Comparison of ENCODE assay signal across 28 mouse cellular contexts in genomic region chr9:32910641-32911040, GRCm38 (mm10).
DNase-seq lines count a peak whose midpoint lies in the region; ATAC-seq and TF ChIP-seq lines count a peak whose summit lies in the region.
"Had no signal": no experiment of that assay in that cellular context is flagged by ENCODE, and none has a peak within 500 bp of the region (broad histone marks: within the 10 kb centered on the region; RNA-seq: fewer than 3 reads in every experiment).

No protein-coding gene starts in this region.

- WGBS in spleen, adult 2 months, result 67% methylated on average over 7 of the region's 7 CpGs
- WGBS in small intestine, adult 2 months, result 81% methylated on average over 7 of the region's 7 CpGs
- WGBS in kidney, embryonic 14.5 days, result 88% methylated on average over 7 of the region's 7 CpGs

- TF ChIP-seq CTCF in spleen, adult 2 months (IDR thresholded peaks at IDR 0.05; ENCODE audit: extremely low read depth, insufficient read depth, insufficient read length, insufficient replicate concordance), result no peak
- no peak for TF ChIP-seq CTCF in small intestine, adult 2 months (IDR thresholded peaks at IDR 0.05; ENCODE audit: extremely low read depth, insufficient read length, insufficient replicate concordance, low read depth, low read length)

- no peak overlapping the region for H3K4me2 ChIP-seq in kidney, embryonic 14.5 days (replicated peaks; ENCODE audit: low read depth, low read length)
- H3K4me2 ChIP-seq: embryonic facial prominence, embryonic 15.5 days; hindbrain, embryonic 15.5 days; limb, embryonic 13.5 days; liver, embryonic 13.5 days; lung, embryonic 15.5 days; midbrain, embryonic 11.5 days; stomach, embryonic 15.5 days had no signal

- peaks cover 14% of the 10 kb centered on the region for H3K4me1 ChIP-seq in spleen, adult 2 months (ENCODE audit: control insufficient read depth, insufficient read depth, insufficient read length)
- H3K4me1 ChIP-seq in small intestine, adult 2 months (ENCODE audit: control insufficient read depth, insufficient read depth, insufficient read length, low read length), result no peaks in the 10 kb centered on the region; the same call in 1 of the 2 replicates
- H3K4me1 ChIP-seq in kidney, embryonic 14.5 days (ENCODE audit: control insufficient read depth, insufficient read depth, low read length), result no peaks in the 10 kb centered on the region
- H3K4me1 ChIP-seq: embryonic facial prominence, embryonic 15.5 days; hindbrain, embryonic 15.5 days; limb, embryonic 13.5 days; liver, embryonic 13.5 days; lung, embryonic 15.5 days; stomach, embryonic 15.5 days had no signal

- H3K9me3 ChIP-seq in kidney, embryonic 14.5 days (ENCODE audit: control insufficient read depth, low read length), result no peaks in the 10 kb centered on the region
- H3K9me3 ChIP-seq: embryonic facial prominence, embryonic 15.5 days; hindbrain, embryonic 15.5 days; limb, embryonic 13.5 days; liver, embryonic 13.5 days; lung, embryonic 15.5 days; stomach, embryonic 15.5 days had no signal

- no peak for ATAC-seq in kidney, embryonic 14.5 days (ENCODE audit: low FRiP score, low TSS enrichment)
- ATAC-seq: forebrain, postnatal 0 days; Patski had no signal

- DNase-seq in spleen, adult 2 months (ENCODE audit: low read depth in 1 of 2, low spot score in 2 of 2), result peak; percentile 19 to 51
- no peak for DNase-seq in spleen, adult 18-20 months
- peak; percentile 92 for DNase-seq in induced T-regulatory cell, adult 2 months (ENCODE audit: low read depth)
- peak; percentile 70 to 81 for DNase-seq in thymus, postnatal 36 days
- DNase-seq in adrenal gland, postnatal 25 days, result no peak
- no peak for DNase-seq in adrenal gland, postnatal 10 days
- DNase-seq: adrenal gland, postnatal 36 days; cerebellum, adult 18-20 months; cerebellum, postnatal 36 days; forebrain, postnatal 0 days; gastrocnemius, adult 2 months; heart, postnatal 36 days; kidney, adult 11 months; kidney, postnatal 10 days; layer of hippocampus, postnatal 36 days; liver, embryonic 13.5 days; right cerebral cortex, postnatal 14 days had no signal

- peak overlapping the region; percentile 41 for H3K27ac ChIP-seq in spleen, adult 2 months (ENCODE audit: insufficient read depth, low read length)
- H3K27ac ChIP-seq in small intestine, adult 2 months (ENCODE audit: insufficient read depth, low read depth, low read length), result peak overlapping the region; percentile 43
- H3K27ac ChIP-seq in kidney, embryonic 14.5 days (ENCODE audit: low read depth, low read length), result no peak overlapping the region
- H3K27ac ChIP-seq: embryonic facial prominence, embryonic 15.5 days; gastrocnemius, adult 2 months; hindbrain, embryonic 15.5 days; layer of hippocampus, adult 2 months; limb, embryonic 13.5 days; liver, embryonic 13.5 days; lung, embryonic 15.5 days; macrophage; stomach, embryonic 15.5 days had no signal

- no peak overlapping the region for H3K9ac ChIP-seq in kidney, embryonic 14.5 days (ENCODE audit: low read depth, low read length)
- H3K9ac ChIP-seq: embryonic facial prominence, embryonic 15.5 days; forebrain, postnatal 0 days; hindbrain, embryonic 15.5 days; limb, embryonic 13.5 days; liver, embryonic 13.5 days; lung, embryonic 15.5 days; stomach, embryonic 15.5 days had no signal

- H3K27me3 ChIP-seq in spleen, adult 2 months (ENCODE audit: control insufficient read depth, insufficient read depth, low read length), result no peaks in the 10 kb centered on the region
- H3K27me3 ChIP-seq in small intestine, adult 2 months (ENCODE audit: control insufficient read depth, insufficient read depth, low read length), result no peaks in the 10 kb centered on the region
- H3K27me3 ChIP-seq in kidney, embryonic 14.5 days (ENCODE audit: control insufficient read depth, insufficient read depth, low read length), result no peaks in the 10 kb centered on the region
- H3K27me3 ChIP-seq: embryonic facial prominence, embryonic 15.5 days; hindbrain, embryonic 15.5 days; limb, embryonic 13.5 days; liver, embryonic 13.5 days; lung, embryonic 15.5 days; stomach, embryonic 15.5 days had no signal

- H3K36me3 ChIP-seq in spleen, adult 2 months (ENCODE audit: control insufficient read depth, insufficient read depth, low read length), result no peaks in the 10 kb centered on the region
- no peaks in the 10 kb centered on the region for H3K36me3 ChIP-seq in small intestine, adult 2 months (ENCODE audit: control insufficient read depth, insufficient read depth, low read length)
- no peaks in the 10 kb centered on the region for H3K36me3 ChIP-seq in kidney, embryonic 14.5 days (ENCODE audit: control insufficient read depth, insufficient read depth, low read length)
- H3K36me3 ChIP-seq: embryonic facial prominence, embryonic 15.5 days; hindbrain, embryonic 15.5 days; limb, embryonic 13.5 days; liver, embryonic 13.5 days; lung, embryonic 15.5 days; stomach, embryonic 15.5 days had no signal

- TF ChIP-seq POLR2A in spleen, adult 2 months (IDR thresholded peaks at IDR 0.05; ENCODE audit: low read depth, low read length), result no peak
- no peak for TF ChIP-seq POLR2A in small intestine, adult 2 months (IDR thresholded peaks at IDR 0.05; ENCODE audit: low read depth, low read length)

- no peak overlapping the region for H3K4me3 ChIP-seq in spleen, adult 2 months (ENCODE audit: extremely low read depth, insufficient read depth, insufficient read length)
- H3K4me3 ChIP-seq in small intestine, adult 2 months (ENCODE audit: low read depth, low read length), result no peak overlapping the region
- H3K4me3 ChIP-seq in kidney, embryonic 14.5 days (ENCODE audit: low read length), result no peak overlapping the region
- H3K4me3 ChIP-seq: embryonic facial prominence, embryonic 15.5 days; gastrocnemius, adult 2 months; hindbrain, embryonic 15.5 days; layer of hippocampus, adult 2 months; limb, embryonic 13.5 days; liver, embryonic 13.5 days; lung, embryonic 15.5 days; stomach, embryonic 15.5 days had no signal

Comparison
In these comparisons a context has a peak if more than half of its experiments do, and no peak if none do; other contexts are left out.
1. DNase-seq: peak in spleen, adult 2 months (2 of 2), induced T-regulatory cell, adult 2 months (single experiment) and thymus, postnatal 36 days (2 of 2); none in spleen, adult 18-20 months (0 of 2), adrenal gland, postnatal 25 days (single experiment) and adrenal gland, postnatal 10 days (single experiment).